Mouse (Mus musculus) ES-E14 (cell line): ENCODE results near the gene Qtrt2. TPM values are rescaled to one million over a fixed set of nuclear protein-coding genes. Genes with fewer than 3 reads are reported as not detected.

Source experiments
- DNase-seq: peaks from one replicate; pipeline ENCODE4 v3.0.0-alpha.2; 2013; ENCODE audit warnings: low read depth, low spot score
- H3K27ac ChIP-seq: 2 replicates; pipeline ENCODE4 v1.5.1; 2012; ENCODE audit warnings: low read depth, mild to moderate bottlenecking, low read length, moderate library complexity, mixed read lengths; ENCODE audit not compliant: poor library complexity, insufficient read depth, severe bottlenecking
- H3K36me3 ChIP-seq: 2 replicates; pipeline ENCODE4 v1.6.1; 2012; ENCODE audit warnings: mild to moderate bottlenecking, low read length, moderate library complexity, mixed read lengths; ENCODE audit not compliant: control insufficient read depth, poor library complexity, insufficient read depth, severe bottlenecking
- H3K4me1 ChIP-seq, 2 experiments: fragments of 150-350 bp in 1 of 2; sonication (generic) in 1 of 2; 2 replicates each; pipeline ENCODE4 v1.6.1; 2012; ENCODE audit warnings: low read length in 2 of 2, mild to moderate bottlenecking in 1 of 2, mixed read lengths in 1 of 2; ENCODE audit not compliant: control insufficient read depth in 2 of 2, insufficient read depth in 2 of 2, poor library complexity in 1 of 2
- H3K4me3 ChIP-seq, 2 experiments: fragments of 150-350 bp in 1 of 2; sonication (generic) in 1 of 2; 2 replicates each; pipeline ENCODE4 v1.5.1; 2012; ENCODE audit warnings: low read length in 2 of 2, low read depth in 1 of 2, mild to moderate bottlenecking in 1 of 2, mixed read lengths in 1 of 2; ENCODE audit not compliant: insufficient read depth in 1 of 2, poor library complexity in 1 of 2, severe bottlenecking in 1 of 2
- H3K9ac ChIP-seq: 2 replicates; pipeline ENCODE4 v1.6.1; 2012; ENCODE audit warnings: low read depth, mild to moderate bottlenecking, low read length, mixed read lengths; ENCODE audit not compliant: poor library complexity, insufficient read depth, severe bottlenecking
- H3K9me3 ChIP-seq: fragments of 150-350 bp; sonication (generic); 2 replicates; pipeline ENCODE4 v1.6.1; 2012; ENCODE audit warnings: low read depth, mild to moderate bottlenecking, low read length; ENCODE audit not compliant: control insufficient read depth, insufficient read depth
- CHD2 ChIP-seq: IDR thresholded peaks from 2 replicates; pipeline ENCODE4 v1.6.1; 2014; ENCODE audit warnings: mild to moderate bottlenecking, low read depth, low read length, inconsistent platforms
- HCFC1 ChIP-seq: IDR thresholded peaks from 2 replicates; pipeline ENCODE4 v1.6.1; 2012; ENCODE audit warnings: low read length, inconsistent platforms, borderline replicate concordance; ENCODE audit not compliant: insufficient read depth
- MAFK ChIP-seq: IDR thresholded peaks from 2 replicates; pipeline ENCODE4 v1.6.1; 2014; ENCODE audit warnings: mild to moderate bottlenecking, low read depth, low read length, inconsistent platforms; ENCODE audit not compliant: insufficient read depth
- ZC3H11A ChIP-seq: IDR thresholded peaks from 2 replicates; pipeline ENCODE4 v1.6.1; 2012; ENCODE audit warnings: low read depth, mild to moderate bottlenecking, inconsistent platforms, low read length, borderline replicate concordance
- ZNF384 ChIP-seq: IDR thresholded peaks from 2 replicates; pipeline ENCODE4 v1.6.1; 2012; ENCODE audit warnings: low read depth, low read length, inconsistent platforms
- in situ Hi-C, 2 experiments: fragments of 600-800 bp; cut with MboI; formaldehyde crosslinking; loops; one replicate each; pipeline ENCODE4 v1.15.1; 2025; ENCODE audit warnings: low sequenced_read_pairs in 2 of 2, inconsistent platforms in 1 of 2; ENCODE audit not compliant: unreplicated experiment in 2 of 2
- total RNA-seq: library from RNA; depleted of rRNA; stranded (reverse); fragments of 300-350 nt; gene quantifications from 2 replicates; pipeline ENCODE4 v1.2.3, GENCODE M21; 2012

Qtrt2 gene
- total RNA-seq, 1 experiment: 63.4 TPM

- TF ChIP-seq CHD2 (no peak), HCFC1 (no peak), MAFK (no peak), ZNF384 (no peak), ZC3H11A (no peak)
- H3K27ac ChIP-seq: no peak overlapping the region
- no peak for DNase-seq
- H3K9ac ChIP-seq: no peak overlapping the region
- H3K4me1 ChIP-seq: no peaks in the 10 kb centered on the region
- in situ Hi-C loops: no loop called here
- no peak overlapping the region for H3K4me3 ChIP-seq
- H3K36me3 ChIP-seq: no peaks in the 10 kb centered on the region
- no peaks in the 10 kb centered on the region for H3K9me3 ChIP-seq
These were observed 5.7 kb upstream of the Qtrt2 start for GRCm38 (mm10) chr16:43932319-43932718.

- TF ChIP-seq ZC3H11A (no peak), HCFC1 (no peak), MAFK (no peak), ZNF384 (no peak), CHD2 (no peak)
These were observed 4.9 kb upstream of the Qtrt2 start for GRCm38 (mm10) chr16:43931502-43931901.

GRCm38 (mm10) chr16:43930577-43930976, 4.0 kb upstream of the Qtrt2 start:
- no peak overlapping the region for H3K27ac ChIP-seq
- no peak overlapping the region for H3K9ac ChIP-seq
- no peak for DNase-seq
- TF ChIP-seq CHD2 (no peak), MAFK (no peak), ZNF384 (no peak), ZC3H11A (no peak), HCFC1 (no peak)
- in situ Hi-C loops: no loop called here
- no peaks in the 10 kb centered on the region for H3K36me3 ChIP-seq
- no peak overlapping the region for H3K4me3 ChIP-seq
- H3K4me1 ChIP-seq: peaks cover 0 to 6% of the 10 kb centered on the region in 2 experiments; a peak in 1 of 4 replicates
- H3K9me3 ChIP-seq: no peaks in the 10 kb centered on the region

More at GRCm38 (mm10) chr16:43931502-43931901, 4.9 kb upstream of the Qtrt2 start:
- Histone ChIP-seq H3K4me1 (peaks cover 0 to 6% of the 10 kb centered on the region in 2 experiments; a peak in 1 of 4 replicates), H3K36me3 (no peaks in the 10 kb centered on the region), H3K27ac (no peak overlapping the region), H3K9ac (no peak overlapping the region), H3K4me3 (no peak overlapping the region), H3K9me3 (no peaks in the 10 kb centered on the region)
- in situ Hi-C loops: no loop called here
- DNase-seq: no peak

- no peak overlapping the region for H3K9ac ChIP-seq
- H3K36me3 ChIP-seq: no peaks in the 10 kb centered on the region
- H3K9me3 ChIP-seq: no peaks in the 10 kb centered on the region
- H3K4me3 ChIP-seq: no peak overlapping the region
- peaks cover 0 to 6% of the 10 kb centered on the region in 2 experiments; a peak in 1 of 4 replicates for H3K4me1 ChIP-seq
- no peak for DNase-seq
- in situ Hi-C loops: no loop called here
- no peak overlapping the region for H3K27ac ChIP-seq
- no peak for TF ChIP-seq ZNF384
- TF ChIP-seq ZC3H11A: no peak
- TF ChIP-seq MAFK: no peak
- no peak for TF ChIP-seq CHD2
- TF ChIP-seq HCFC1: no peak
These were observed 763 bp downstream of the Qtrt2 start for GRCm38 (mm10) chr16:43925846-43926245.

- no peak overlapping the region for H3K9ac ChIP-seq
- in situ Hi-C loops: no loop called here
- H3K36me3 ChIP-seq: no peaks in the 10 kb centered on the region
- no peaks in the 10 kb centered on the region for H3K9me3 ChIP-seq
- TF ChIP-seq ZNF384 (no peak), CHD2 (no peak), ZC3H11A (no peak), MAFK (no peak), HCFC1 (no peak)
- H3K4me3 ChIP-seq: no peak overlapping the region
- no peak overlapping the region for H3K27ac ChIP-seq
- DNase-seq: no peak
- peaks cover 0 to 6% of the 10 kb centered on the region in 2 experiments; a peak in 1 of 4 replicates for H3K4me1 ChIP-seq
These were observed 1.5 kb downstream of the Qtrt2 start for GRCm38 (mm10) chr16:43925001-43925558.
